Mouse (Mus musculus) liver, adult 2 months (tissue): ENCODE results near the gene Agfg2.

ENCODE experiments used
- CTCF ChIP-seq: fragments of 200-500 bp; IDR thresholded peaks from 2 replicates; pipeline ENCODE4 v1.5.1; 2011; ENCODE audit warnings: low read depth, low read length, control low read depth
- POLR2A ChIP-seq: fragments of 200-500 bp; IDR thresholded peaks from 2 replicates; pipeline ENCODE4 v1.6.1; 2011; ENCODE audit warnings: low read length, control low read depth; ENCODE audit not compliant: insufficient read depth; ENCODE audit errors: extremely low read depth

DNA sequence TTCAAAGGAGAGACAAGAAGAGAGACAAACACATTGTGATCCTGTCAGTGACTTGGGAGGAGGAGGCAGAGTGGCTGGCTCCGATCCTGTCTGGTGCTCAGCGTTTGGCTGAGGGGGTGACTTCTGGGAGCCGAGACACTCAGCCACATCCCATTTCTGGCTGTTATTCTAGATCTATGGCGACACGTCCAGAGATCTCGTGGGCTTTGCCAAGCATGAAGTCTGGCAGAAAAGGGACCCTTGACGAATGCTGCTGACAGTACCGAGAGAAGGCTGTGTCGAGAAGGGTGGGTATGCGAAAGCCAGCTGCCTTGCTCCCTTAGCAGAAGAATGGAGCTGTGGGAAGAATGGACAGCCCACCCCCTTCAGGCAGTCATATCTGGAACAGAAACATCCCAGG lies 15.6 kb downstream of the Agfg2 start:
- no peak for TF ChIP-seq POLR2A
- no peak for TF ChIP-seq CTCF
